Mouse (Mus musculus) liver, embryonic 14.5 days (tissue): ENCODE measurements around the gene Crispld2.

ENCODE experiments used
- CTCF ChIP-seq: IDR thresholded peaks from 2 replicates; pipeline ENCODE4 v1.5.1; 2016; ENCODE audit warnings: antibody characterized with exemption, low read depth, control low read depth
- EP300 ChIP-seq: IDR thresholded peaks from 2 replicates; pipeline ENCODE4 v1.6.1; 2016; ENCODE audit warnings: antibody characterized with exemption, low read depth

- no peak for TF ChIP-seq CTCF
- TF ChIP-seq EP300, result no peak
These were observed 39.5 kb upstream of the Crispld2 start for GRCm38 (mm10) chr8:119952747-119953146.
